Mouse (Mus musculus) kidney, adult 2 months (tissue): ENCODE measurements around the gene Plxdc1.

Experiments used
- CTCF ChIP-seq: fragments of 200-500 bp; conservative IDR thresholded peaks from 2 replicates; pipeline ENCODE4 v1.5.1; 2011; ENCODE audit warnings: low read depth, mild to moderate bottlenecking, control low read depth, low read length, moderate library complexity, mixed read lengths; ENCODE audit not compliant: insufficient read depth, insufficient read length
- POLR2A ChIP-seq: fragments of 200-500 bp; IDR thresholded peaks from one replicate; pipeline ENCODE4 v1.6.1; 2011; ENCODE audit warnings: low read depth, low read length, control low read depth

DNA sequence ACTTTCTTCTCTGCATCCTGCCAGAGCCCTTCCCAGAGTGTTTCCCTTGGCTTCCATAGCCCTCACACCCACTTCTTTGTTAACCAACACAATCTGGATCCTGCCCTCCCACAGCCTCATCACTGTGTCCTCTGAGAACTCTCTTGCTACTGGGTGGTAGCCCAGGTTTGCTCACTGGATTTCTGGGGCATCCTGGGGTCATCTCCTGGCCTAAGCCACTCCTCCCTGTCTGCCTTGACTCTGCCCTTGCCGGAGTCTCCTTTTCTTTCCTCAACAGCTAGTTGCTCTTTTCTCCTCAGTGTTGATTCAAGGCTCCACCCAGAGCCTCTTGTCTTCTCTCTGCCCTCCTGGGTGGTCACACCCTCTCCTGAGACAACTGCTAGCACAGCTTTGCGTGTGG is 80.3 kb downstream of the Plxdc1 start:
- TF ChIP-seq POLR2A (no peak), CTCF (no peak)
